Mouse (Mus musculus): ENCODE results near the gene Xrcc6. TPM values are rescaled to one million over a fixed set of nuclear protein-coding genes. Genes with fewer than 3 reads are reported as not detected.
A peak's percentile ranks its signal among the peaks of the same experiment; 100 is the strongest.

The Xrcc6 gene
- polyA plus RNA-seq, 1 experiment from 2014 or later = 66.6 TPM

DNA sequence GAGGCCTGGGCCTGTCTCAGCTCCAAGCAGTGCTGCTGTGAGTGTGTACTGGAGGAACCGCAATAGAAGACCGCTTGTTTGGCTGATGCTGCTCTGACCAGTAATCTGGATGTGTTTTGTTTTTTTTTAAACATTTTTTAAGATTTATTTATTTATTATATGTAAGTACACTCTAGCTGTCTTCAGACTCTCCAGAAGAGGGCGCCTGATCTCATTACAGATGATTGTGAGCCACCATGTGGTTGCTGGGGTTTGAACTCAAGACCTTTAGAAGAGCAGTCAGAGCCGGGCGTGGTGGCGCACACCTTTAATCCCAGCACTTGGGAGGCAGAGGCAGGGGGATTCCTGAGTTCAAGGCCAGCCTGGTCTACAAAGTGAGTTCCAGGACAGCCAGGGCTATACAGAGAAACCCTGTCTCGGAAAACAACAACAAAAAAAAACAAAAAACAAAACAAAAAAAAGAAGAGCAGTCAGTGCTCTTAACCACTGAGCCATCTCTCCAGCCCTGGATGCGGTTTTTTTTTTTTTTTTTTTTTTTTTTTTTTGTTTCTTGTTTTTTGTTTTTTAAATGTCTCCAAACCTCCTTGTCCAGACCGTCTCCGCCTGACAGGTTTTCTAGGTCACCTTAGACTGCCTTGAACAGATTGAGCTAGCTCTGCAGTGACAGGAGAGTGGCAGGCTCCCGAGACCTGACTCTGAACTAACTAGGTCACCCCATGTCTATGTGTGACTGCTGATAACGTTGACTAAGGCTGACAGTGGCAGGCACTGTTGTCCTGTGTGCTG lies 48.5 kb downstream of the Xrcc6 start:
- Histone ChIP-seq H3K27me3 (ENCODE audit: control insufficient read depth, insufficient read depth, low read length) (no peaks in the 10 kb centered on the region), H3K9me3 (ENCODE audit: control insufficient read depth, low read length) (no peaks in the 10 kb centered on the region), H3K36me3 (ENCODE audit: control insufficient read depth, insufficient read depth, low read length) (no peaks in the 10 kb centered on the region), H3K27ac (ENCODE audit: low read depth, low read length) (no peak overlapping the region), H3K4me1 (replicated peaks; ENCODE audit: control insufficient read depth, insufficient read depth, low read length) (no peaks in the 10 kb centered on the region), H3K9ac (ENCODE audit: low read depth, low read length) (no peak overlapping the region), H3K4me2 (replicated peaks; ENCODE audit: low read depth, low read length) (no peak overlapping the region), H3K4me3 (ENCODE audit: low read depth, low read length) (no peak overlapping the region)
- WGBS = 81% methylated on average over 12 of the region's 12 CpGs
- DNase-seq (ENCODE audit: low spot score) (peak; percentile 39), ATAC-seq (ENCODE audit: low FRiP score) (no peak)

DNA sequence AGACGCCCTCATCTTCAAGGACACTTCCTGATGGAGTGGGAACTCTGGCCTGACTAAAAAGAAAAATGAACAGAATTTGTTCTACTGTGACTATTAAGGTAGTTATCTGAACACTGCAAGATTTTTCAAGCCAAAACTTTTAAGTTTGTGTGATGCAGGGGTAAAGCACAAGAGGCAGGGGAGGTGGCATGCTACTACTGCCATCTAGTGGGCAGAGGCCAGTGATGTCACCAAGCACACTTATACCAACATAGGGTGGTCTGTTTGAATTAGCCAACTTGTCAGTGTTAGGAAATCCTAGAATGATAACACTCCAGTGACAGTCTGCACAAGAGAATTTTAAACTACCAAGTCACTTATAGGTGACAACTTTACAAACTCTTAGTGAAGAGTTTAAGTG lies 53.0 kb downstream of the Xrcc6 start:
- WGBS = 100% methylated on average over 1 of the region's 1 CpGs
- ATAC-seq (ENCODE audit: low FRiP score) (no peak), DNase-seq (ENCODE audit: low spot score) (peak; percentile 72)
- Histone ChIP-seq H3K27ac (ENCODE audit: low read depth, low read length) (no peak overlapping the region), H3K4me3 (ENCODE audit: low read depth, low read length) (no peak overlapping the region), H3K9ac (ENCODE audit: low read depth, low read length) (no peak overlapping the region), H3K4me2 (replicated peaks; ENCODE audit: low read depth, low read length) (no peak overlapping the region), H3K36me3 (ENCODE audit: control insufficient read depth, insufficient read depth, low read length) (0 out of 2 replicates have a peak, but pooled peaks cover 2% of the 10 kb centered on the region), H3K9me3 (ENCODE audit: control insufficient read depth, low read length) (no peaks in the 10 kb centered on the region), H3K27me3 (ENCODE audit: control insufficient read depth, insufficient read depth, low read length) (no peaks in the 10 kb centered on the region), H3K4me1 (replicated peaks; ENCODE audit: control insufficient read depth, insufficient read depth, low read length) (no peaks in the 10 kb centered on the region)

DNA sequence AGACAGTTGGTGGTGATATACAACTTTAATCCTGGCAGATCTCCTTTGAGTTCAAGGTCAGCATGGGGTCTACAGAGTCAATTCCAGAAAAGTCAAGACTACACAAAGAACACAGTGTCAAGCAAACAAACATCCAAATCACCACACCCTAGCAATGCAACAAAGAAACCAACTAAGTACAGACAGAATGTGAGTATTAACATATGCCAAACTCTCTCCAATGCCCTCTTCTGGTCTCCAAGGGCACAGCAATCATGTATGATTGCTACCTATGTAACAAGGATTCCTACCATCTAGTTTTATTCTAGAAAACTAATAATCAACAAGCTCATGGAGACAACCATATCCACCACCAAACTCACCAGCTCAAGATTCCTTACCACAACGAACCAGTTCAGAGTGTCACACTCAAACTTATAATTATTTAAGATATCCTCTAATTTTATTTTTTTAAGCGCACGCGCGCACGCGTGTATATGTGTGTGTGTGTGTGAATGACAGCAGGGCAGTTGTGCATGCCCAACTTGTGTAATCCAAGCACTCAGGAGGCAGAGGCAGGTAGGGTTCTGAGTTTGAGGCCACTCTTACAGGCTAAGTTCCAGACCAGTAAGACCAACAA lies 56.6 kb downstream of the Xrcc6 start:
- Histone ChIP-seq H3K9ac (ENCODE audit: low read depth, low read length) (no peak overlapping the region), H3K4me1 (replicated peaks; ENCODE audit: control insufficient read depth, insufficient read depth, low read length) (peaks cover 6% of the 10 kb centered on the region; the same call in 1 of the 2 replicates), H3K36me3 (ENCODE audit: control insufficient read depth, insufficient read depth, low read length) (0 out of 2 replicates have a peak, but pooled peaks cover 2% of the 10 kb centered on the region), H3K4me3 (ENCODE audit: low read depth, low read length) (no peak overlapping the region), H3K27me3 (ENCODE audit: control insufficient read depth, insufficient read depth, low read length) (no peaks in the 10 kb centered on the region), H3K9me3 (ENCODE audit: control insufficient read depth, low read length) (no peaks in the 10 kb centered on the region), H3K27ac (ENCODE audit: low read depth, low read length) (no peak overlapping the region), H3K4me2 (replicated peaks; ENCODE audit: low read depth, low read length) (no peak overlapping the region)
- 98% methylated on average over 7 of the region's 7 CpGs for WGBS
- ATAC-seq (ENCODE audit: low FRiP score) (no peak), DNase-seq (ENCODE audit: low spot score) (no peak)

DNA sequence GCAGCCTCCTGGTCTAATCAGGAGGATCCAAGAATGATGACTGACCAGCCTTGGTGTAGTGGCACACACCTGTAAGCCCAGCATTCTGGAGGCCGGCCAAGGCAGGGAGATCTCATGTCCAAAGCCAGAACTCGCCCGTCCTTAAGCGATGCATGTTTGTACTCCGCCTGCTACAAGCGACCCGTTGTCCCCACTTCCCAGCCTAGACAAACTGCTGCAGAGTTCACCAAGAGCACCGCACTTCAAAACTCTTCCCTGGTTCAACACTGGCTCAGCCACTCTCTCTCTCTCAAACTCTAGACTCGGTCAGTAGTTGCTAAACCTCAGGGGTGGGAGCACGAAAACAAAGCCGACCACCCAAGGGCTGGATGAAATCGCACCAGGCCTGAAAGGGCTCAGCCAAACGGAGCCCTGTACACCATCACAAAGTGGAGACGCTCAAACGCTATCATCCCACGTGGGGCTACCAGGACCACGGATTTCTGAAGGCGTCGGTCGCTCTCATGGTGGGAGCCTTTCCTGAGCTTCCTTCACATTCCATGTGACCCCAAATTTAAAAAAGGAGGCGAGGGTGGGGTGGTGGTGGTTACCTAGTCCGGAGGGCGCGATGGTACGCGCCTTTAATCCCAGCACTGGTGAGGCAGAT lies 58.7 kb downstream of the Xrcc6 start:
- H3K9me3 ChIP-seq (ENCODE audit: control insufficient read depth, low read length) = no peaks in the 10 kb centered on the region
- 7% methylated on average over 26 of the region's 26 CpGs for WGBS
- DNase-seq (ENCODE audit: low spot score) (peak; percentile 30), ATAC-seq (ENCODE audit: low FRiP score) (no peak)
- H3K4me2 ChIP-seq (replicated peaks; ENCODE audit: low read depth, low read length) = peak overlapping the region; percentile 84
- peak overlapping the region; percentile 84 for H3K4me3 ChIP-seq (ENCODE audit: low read depth, low read length)
- peaks cover 6% of the 10 kb centered on the region; the same call in 1 of the 2 replicates for H3K4me1 ChIP-seq (replicated peaks; ENCODE audit: control insufficient read depth, insufficient read depth, low read length)
- no peaks in the 10 kb centered on the region for H3K27me3 ChIP-seq (ENCODE audit: control insufficient read depth, insufficient read depth, low read length)
- peak overlapping the region; percentile 83 for H3K9ac ChIP-seq (ENCODE audit: low read depth, low read length)
- H3K36me3 ChIP-seq (ENCODE audit: control insufficient read depth, insufficient read depth, low read length) = 0 out of 2 replicates have a peak, but pooled peaks cover 2% of the 10 kb centered on the region
- H3K27ac ChIP-seq (ENCODE audit: low read depth, low read length) = no peak overlapping the region

- peak within 1 kb of the TSS; percentile 84 for H3K4me3 ChIP-seq (ENCODE audit: low read depth, low read length)
- H3K27ac ChIP-seq (ENCODE audit: low read depth, low read length) = peak within 1 kb of the TSS; percentile 34; the same call in 1 of the 2 replicates
- ATAC-seq (ENCODE audit: low FRiP score) (peak; percentile 82), DNase-seq (ENCODE audit: low spot score) (peak; percentile 95)
- H3K27me3 ChIP-seq (ENCODE audit: control insufficient read depth, insufficient read depth, low read length) = no peaks in the 10 kb centered on the region
- peak within 1 kb of the TSS; percentile 84 for H3K4me2 ChIP-seq (replicated peaks; ENCODE audit: low read depth, low read length)
- 0 out of 2 replicates have a peak, but pooled peaks cover 2% of the 10 kb centered on the region for H3K36me3 ChIP-seq (ENCODE audit: control insufficient read depth, insufficient read depth, low read length)
- WGBS = under 1% methylated on average over 70 of the region's 74 CpGs
- no peaks in the 10 kb centered on the region for H3K9me3 ChIP-seq (ENCODE audit: control insufficient read depth, low read length)
- peaks cover 6% of the 10 kb centered on the region; the same call in 1 of the 2 replicates for H3K4me1 ChIP-seq (replicated peaks; ENCODE audit: control insufficient read depth, insufficient read depth, low read length)
- H3K9ac ChIP-seq (ENCODE audit: low read depth, low read length) = peak within 1 kb of the TSS; percentile 83
These were observed 59.6 kb downstream of the Xrcc6 start, which contains the start of gene Snu13 for GRCm38 (mm10) chr15:82047080-82047883. Gene Snu13, minus strand, starts transcription at chr15:82047598.

GRCm38 (mm10) chr15:82052544-82052943 lies 64.9 kb downstream of the Xrcc6 start:
- no peak for ATAC-seq (ENCODE audit: low FRiP score)
- Histone ChIP-seq H3K4me2 (replicated peaks; ENCODE audit: low read depth, low read length) (no peak overlapping the region), H3K27ac (ENCODE audit: low read depth, low read length) (no peak overlapping the region), H3K36me3 (ENCODE audit: control insufficient read depth, insufficient read depth, low read length) (no peaks in the 10 kb centered on the region), H3K4me1 (replicated peaks; ENCODE audit: control insufficient read depth, insufficient read depth, low read length) (no peaks in the 10 kb centered on the region), H3K27me3 (ENCODE audit: control insufficient read depth, insufficient read depth, low read length) (no peaks in the 10 kb centered on the region), H3K9ac (ENCODE audit: low read depth, low read length) (no peak overlapping the region), H3K4me3 (ENCODE audit: low read depth, low read length) (no peak overlapping the region), H3K9me3 (ENCODE audit: control insufficient read depth, low read length) (no peaks in the 10 kb centered on the region)
- WGBS = 70% methylated on average over 5 of the region's 5 CpGs
- no peak for DNase-seq (ENCODE audit: low spot score)

DNA sequence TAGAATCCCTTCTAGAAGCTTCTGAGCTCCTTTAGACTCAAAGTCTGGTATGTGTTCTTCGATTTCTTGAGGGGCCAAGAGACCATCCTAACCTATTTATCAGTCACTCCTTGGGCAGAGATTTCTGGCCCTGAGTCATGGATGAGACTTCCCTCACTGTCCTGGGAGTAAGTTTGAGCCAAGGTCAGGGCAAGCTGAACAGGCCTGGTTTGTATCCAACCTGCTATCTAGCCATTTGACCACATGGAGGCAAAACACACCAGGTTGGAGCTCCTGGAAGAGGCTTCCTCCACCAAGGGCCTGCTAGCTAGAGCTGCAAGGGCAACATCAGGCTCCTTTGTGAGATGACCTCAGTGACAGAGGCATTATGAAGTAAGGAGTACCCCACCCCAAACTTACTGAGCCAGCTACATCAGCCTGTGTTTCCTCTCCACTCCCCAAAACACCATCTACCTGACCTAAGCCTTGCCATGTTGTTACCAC lies 71.1 kb downstream of the Xrcc6 start, which contains the start of gene 4930407I10Rik:
Gene 4930407I10Rik, plus strand, starts transcription at position 433 of the 483 bp plus-strand sequence.
- no peak within 1 kb of the TSS for H3K9ac ChIP-seq (ENCODE audit: low read depth, low read length)
- H3K36me3 ChIP-seq (ENCODE audit: control insufficient read depth, insufficient read depth, low read length) = no peaks in the 10 kb centered on the region
- no peak within 1 kb of the TSS for H3K4me3 ChIP-seq (ENCODE audit: low read depth, low read length)
- no peak within 1 kb of the TSS for H3K4me2 ChIP-seq (replicated peaks; ENCODE audit: low read depth, low read length)
- H3K27me3 ChIP-seq (ENCODE audit: control insufficient read depth, insufficient read depth, low read length) = no peaks in the 10 kb centered on the region
- ATAC-seq (ENCODE audit: low FRiP score) (no peak), DNase-seq (ENCODE audit: low spot score) (no peak)
- 83% methylated on average over 1 of the region's 1 CpGs for WGBS
- H3K27ac ChIP-seq (ENCODE audit: low read depth, low read length) = no peak within 1 kb of the TSS
- no peaks in the 10 kb centered on the region for H3K9me3 ChIP-seq (ENCODE audit: control insufficient read depth, low read length)
- H3K4me1 ChIP-seq (replicated peaks; ENCODE audit: control insufficient read depth, insufficient read depth, low read length) = no peaks in the 10 kb centered on the region

GRCm38 (mm10) chr15:82063909-82064308 lies 76.3 kb downstream of the Xrcc6 start:
- no peak for DNase-seq (ENCODE audit: low spot score)

More at GRCm38 (mm10) chr15:82063909-82064308, 76.3 kb downstream of the Xrcc6 start:
- no peak overlapping the region for H3K27ac ChIP-seq (ENCODE audit: low read depth, low read length)
- H3K27me3 ChIP-seq (ENCODE audit: control insufficient read depth, insufficient read depth, low read length) = peaks cover 3% of the 10 kb centered on the region; the same call in 1 of the 2 replicates
- WGBS = 64% methylated on average over 14 of the region's 14 CpGs
- no peak overlapping the region for H3K4me2 ChIP-seq (replicated peaks; ENCODE audit: low read depth, low read length)
- H3K9ac ChIP-seq (ENCODE audit: low read depth, low read length) = no peak overlapping the region
- no peaks in the 10 kb centered on the region for H3K36me3 ChIP-seq (ENCODE audit: control insufficient read depth, insufficient read depth, low read length)
- no peaks in the 10 kb centered on the region for H3K9me3 ChIP-seq (ENCODE audit: control insufficient read depth, low read length)
- no peak overlapping the region for H3K4me3 ChIP-seq (ENCODE audit: low read depth, low read length)
- no peak for ATAC-seq (ENCODE audit: low FRiP score)
- no peaks in the 10 kb centered on the region for H3K4me1 ChIP-seq (replicated peaks; ENCODE audit: control insufficient read depth, insufficient read depth, low read length)

All from hindbrain, embryonic 11.5 days (tissue).